Mouse (Mus musculus): ENCODE measurements around the gene Hes6. TPM values are rescaled to one million over a fixed set of nuclear protein-coding genes. Genes with fewer than 3 reads are reported as not detected.

Hes6 gene
- polyA plus RNA-seq, 1 experiment from 2014 or later, result 72.2 TPM

- Histone ChIP-seq H3K27ac (ENCODE audit: low read length) (peak overlapping the region; percentile 75), H3K4me2 (replicated peaks; ENCODE audit: low read depth, low read length) (peak overlapping the region; percentile 28), H3K9me3 (ENCODE audit: low read length) (no peaks in the 10 kb centered on the region), H3K27me3 (ENCODE audit: insufficient read depth, low read length) (no peaks in the 10 kb centered on the region), H3K9ac (replicated peaks; ENCODE audit: low read length) (peak overlapping the region; percentile 27; the same call in 1 of the 2 replicates), H3K4me1 (ENCODE audit: insufficient read depth, low read length) (peaks cover 73% of the 10 kb centered on the region), H3K36me3 (ENCODE audit: insufficient read depth, low read length) (no peaks in the 10 kb centered on the region), H3K4me3 (ENCODE audit: low read length) (no peak overlapping the region)
- ATAC-seq (ENCODE audit: low FRiP score, low TSS enrichment), result no peak
- 21% methylated on average over 7 of the region's 7 CpGs for WGBS
These were observed 41.9 kb upstream of the Hes6 start for GRCm38 (mm10) chr1:91455661-91456161.

GRCm38 (mm10) chr1:91454927-91455326 is 41.1 kb upstream of the Hes6 start:
- H3K4me3 ChIP-seq (ENCODE audit: low read length), result no peak overlapping the region
- no peaks in the 10 kb centered on the region for H3K27me3 ChIP-seq (ENCODE audit: insufficient read depth, low read length)
- no peaks in the 10 kb centered on the region for H3K36me3 ChIP-seq (ENCODE audit: insufficient read depth, low read length)
- H3K9ac ChIP-seq (replicated peaks; ENCODE audit: low read length), result no peak overlapping the region
- no peak overlapping the region for H3K4me2 ChIP-seq (replicated peaks; ENCODE audit: low read depth, low read length)
- 86% methylated on average over 3 of the region's 3 CpGs for WGBS
- peaks cover 68% of the 10 kb centered on the region for H3K4me1 ChIP-seq (ENCODE audit: insufficient read depth, low read length)
- no peaks in the 10 kb centered on the region for H3K9me3 ChIP-seq (ENCODE audit: low read length)
- peak overlapping the region; percentile 75 for H3K27ac ChIP-seq (ENCODE audit: low read length)
- ATAC-seq (ENCODE audit: low FRiP score, low TSS enrichment), result no peak

- no peaks in the 10 kb centered on the region for H3K36me3 ChIP-seq (ENCODE audit: insufficient read depth, low read length)
- WGBS, result 70% methylated on average over 3 of the region's 3 CpGs
- no peaks in the 10 kb centered on the region for H3K9me3 ChIP-seq (ENCODE audit: low read length)
- H3K4me2 ChIP-seq (replicated peaks; ENCODE audit: low read depth, low read length), result no peak overlapping the region
- H3K27ac ChIP-seq (ENCODE audit: low read length), result peak overlapping the region; percentile 75; the same call in 1 of the 2 replicates
- ATAC-seq (ENCODE audit: low FRiP score, low TSS enrichment), result no peak
- H3K9ac ChIP-seq (replicated peaks; ENCODE audit: low read length), result no peak overlapping the region
- no peaks in the 10 kb centered on the region for H3K27me3 ChIP-seq (ENCODE audit: insufficient read depth, low read length)
- H3K4me3 ChIP-seq (ENCODE audit: low read length), result no peak overlapping the region
- peaks cover 64% of the 10 kb centered on the region for H3K4me1 ChIP-seq (ENCODE audit: insufficient read depth, low read length)
These were observed 40.5 kb upstream of the Hes6 start for GRCm38 (mm10) chr1:91454366-91454765.

DNA sequence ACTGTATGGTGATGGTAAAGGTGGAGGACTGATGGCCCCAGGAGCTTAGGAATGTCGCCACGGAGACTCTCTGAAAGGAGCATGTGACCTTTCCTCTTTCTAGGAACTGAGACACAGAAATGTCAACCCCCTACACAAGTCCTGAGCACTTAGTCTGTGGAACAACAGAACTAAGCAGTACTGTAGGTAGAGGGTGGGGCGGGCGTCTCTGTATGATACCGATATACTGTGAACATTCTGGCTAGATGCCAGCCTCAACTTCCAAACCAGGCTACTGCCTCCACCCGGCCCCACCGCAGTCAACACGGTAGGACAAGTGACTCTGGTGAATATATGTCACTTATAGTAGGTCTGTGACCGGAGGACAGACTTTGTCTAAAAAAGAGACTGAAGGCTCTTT is 40.1 kb upstream of the Hes6 start:
- no peaks in the 10 kb centered on the region for H3K27me3 ChIP-seq (ENCODE audit: insufficient read depth, low read length)
- WGBS, result 77% methylated on average over 9 of the region's 9 CpGs
- no peak overlapping the region for H3K27ac ChIP-seq (ENCODE audit: low read length)
- H3K9me3 ChIP-seq (ENCODE audit: low read length), result no peaks in the 10 kb centered on the region
- no peak overlapping the region for H3K4me2 ChIP-seq (replicated peaks; ENCODE audit: low read depth, low read length)
- ATAC-seq (ENCODE audit: low FRiP score, low TSS enrichment), result no peak
- H3K4me1 ChIP-seq (ENCODE audit: insufficient read depth, low read length), result peaks cover 64% of the 10 kb centered on the region
- no peak overlapping the region for H3K4me3 ChIP-seq (ENCODE audit: low read length)
- H3K9ac ChIP-seq (replicated peaks; ENCODE audit: low read length), result no peak overlapping the region
- peaks cover 4% of the 10 kb centered on the region; the same call in 1 of the 2 replicates for H3K36me3 ChIP-seq (ENCODE audit: insufficient read depth, low read length)

GRCm38 (mm10) chr1:91451547-91452084 is 37.8 kb upstream of the Hes6 start:
- no peak overlapping the region for H3K4me3 ChIP-seq (ENCODE audit: low read length)
- 0 out of 2 replicates have a peak overlapping the region, but pooled peaks have one; percentile 31 for H3K9ac ChIP-seq (replicated peaks; ENCODE audit: low read length)
- ATAC-seq (ENCODE audit: low FRiP score, low TSS enrichment), result no peak
- H3K4me2 ChIP-seq (replicated peaks; ENCODE audit: low read depth, low read length), result no peak overlapping the region
- peaks cover 7% of the 10 kb centered on the region for H3K9me3 ChIP-seq (ENCODE audit: low read length)
- peaks cover 49% of the 10 kb centered on the region for H3K4me1 ChIP-seq (ENCODE audit: insufficient read depth, low read length)
- no peaks in the 10 kb centered on the region for H3K27me3 ChIP-seq (ENCODE audit: insufficient read depth, low read length)
- WGBS, result 24% methylated on average over 5 of the region's 5 CpGs
- peak overlapping the region; percentile 47 for H3K27ac ChIP-seq (ENCODE audit: low read length)
- H3K36me3 ChIP-seq (ENCODE audit: insufficient read depth, low read length), result peaks cover 15% of the 10 kb centered on the region

DNA sequence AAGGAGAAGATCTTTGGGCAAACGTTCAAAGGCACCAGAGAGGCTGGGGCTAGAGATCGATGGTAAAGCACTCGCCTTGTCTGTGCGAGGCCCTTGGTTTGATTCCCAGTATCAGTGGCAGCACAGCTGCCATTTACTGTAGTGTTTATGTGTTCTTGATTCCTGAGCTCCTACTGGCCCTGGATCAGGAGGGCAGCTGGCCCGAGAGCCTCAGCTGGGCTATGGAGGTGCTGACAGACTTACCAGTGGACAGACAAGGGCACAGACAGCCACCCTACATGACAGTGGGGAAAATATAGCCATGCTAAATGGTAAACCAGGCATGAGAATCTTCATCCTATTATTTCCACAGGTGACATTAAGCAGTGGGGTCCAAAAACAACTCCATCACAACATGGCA is 37.0 kb upstream of the Hes6 start:
- no peak overlapping the region for H3K9ac ChIP-seq (replicated peaks; ENCODE audit: low read length)
- H3K4me3 ChIP-seq (ENCODE audit: low read length), result no peak overlapping the region
- no peak overlapping the region for H3K27ac ChIP-seq (ENCODE audit: low read length)
- peaks cover 7% of the 10 kb centered on the region for H3K9me3 ChIP-seq (ENCODE audit: low read length)
- peaks cover 15% of the 10 kb centered on the region for H3K36me3 ChIP-seq (ENCODE audit: insufficient read depth, low read length)
- H3K27me3 ChIP-seq (ENCODE audit: insufficient read depth, low read length), result no peaks in the 10 kb centered on the region
- no peak for ATAC-seq (ENCODE audit: low FRiP score, low TSS enrichment)
- H3K4me2 ChIP-seq (replicated peaks; ENCODE audit: low read depth, low read length), result no peak overlapping the region
- WGBS, result 72% methylated on average over 5 of the region's 5 CpGs
- H3K4me1 ChIP-seq (ENCODE audit: insufficient read depth, low read length), result peaks cover 49% of the 10 kb centered on the region

- no peak overlapping the region for H3K27ac ChIP-seq (ENCODE audit: low read length)
- no peak overlapping the region for H3K9ac ChIP-seq (replicated peaks; ENCODE audit: low read length)
- peaks cover 15% of the 10 kb centered on the region for H3K36me3 ChIP-seq (ENCODE audit: insufficient read depth, low read length)
- no peak overlapping the region for H3K4me3 ChIP-seq (ENCODE audit: low read length)
- H3K4me2 ChIP-seq (replicated peaks; ENCODE audit: low read depth, low read length), result no peak overlapping the region
- no peaks in the 10 kb centered on the region for H3K27me3 ChIP-seq (ENCODE audit: insufficient read depth, low read length)
- peaks cover 31% of the 10 kb centered on the region for H3K4me1 ChIP-seq (ENCODE audit: insufficient read depth, low read length)
- no peak for ATAC-seq (ENCODE audit: low FRiP score, low TSS enrichment)
- WGBS, result 79% methylated on average over 10 of the region's 10 CpGs
- H3K9me3 ChIP-seq (ENCODE audit: low read length), result peaks cover 7% of the 10 kb centered on the region
These were observed 34.9 kb upstream of the Hes6 start for GRCm38 (mm10) chr1:91448688-91449087.

DNA sequence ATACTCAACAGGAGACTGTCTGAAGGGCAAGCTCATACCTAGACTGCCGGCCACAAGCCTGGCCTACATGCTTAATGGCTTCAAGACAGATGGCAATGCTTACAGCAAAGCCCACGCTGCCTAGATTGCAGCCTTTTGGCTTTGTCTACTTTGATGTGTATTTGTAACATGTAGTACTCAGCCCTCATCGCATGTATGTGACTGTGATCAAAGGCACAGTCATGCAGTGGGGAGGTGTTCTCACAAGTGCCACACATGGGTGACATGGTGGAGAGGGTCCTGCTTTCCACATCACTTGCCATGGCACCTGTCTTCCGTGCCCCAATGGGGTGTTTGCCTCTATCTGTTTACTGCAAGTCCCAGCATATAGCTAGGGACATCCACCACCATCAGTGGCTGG is 32.7 kb upstream of the Hes6 start:
- Histone ChIP-seq H3K4me1 (ENCODE audit: insufficient read depth, low read length) (peaks cover 20% of the 10 kb centered on the region), H3K27me3 (ENCODE audit: insufficient read depth, low read length) (no peaks in the 10 kb centered on the region), H3K36me3 (ENCODE audit: insufficient read depth, low read length) (peaks cover 15% of the 10 kb centered on the region), H3K4me2 (replicated peaks; ENCODE audit: low read depth, low read length) (no peak overlapping the region), H3K9me3 (ENCODE audit: low read length) (peaks cover 7% of the 10 kb centered on the region), H3K27ac (ENCODE audit: low read length) (peak overlapping the region; percentile 67), H3K9ac (replicated peaks; ENCODE audit: low read length) (peak overlapping the region; percentile 29; the same call in 1 of the 2 replicates), H3K4me3 (ENCODE audit: low read length) (no peak overlapping the region)
- 79% methylated on average over 4 of the region's 4 CpGs for WGBS
- ATAC-seq (ENCODE audit: low FRiP score, low TSS enrichment), result no peak

DNA sequence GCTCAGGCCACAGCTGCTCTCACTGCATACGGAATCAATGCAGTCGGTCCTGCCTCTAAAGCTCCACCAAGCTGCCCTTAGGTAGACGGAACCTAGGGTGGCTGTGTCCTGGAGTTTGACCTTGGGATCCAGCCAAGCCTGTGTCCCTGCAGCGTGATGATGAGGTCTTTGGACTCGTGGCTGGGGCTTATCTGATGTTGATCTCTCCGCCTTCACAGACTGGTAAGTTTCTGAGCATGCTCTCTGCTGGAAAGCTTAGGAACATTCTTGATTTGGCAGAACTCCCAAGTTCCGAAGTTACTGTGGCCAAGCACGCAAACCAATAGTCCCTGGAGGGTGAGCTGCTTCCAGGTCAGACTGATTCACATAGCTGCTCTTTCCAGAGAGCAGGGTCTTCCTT is 32.2 kb upstream of the Hes6 start:
- H3K4me3 ChIP-seq (ENCODE audit: low read length), result no peak overlapping the region
- peak; percentile 55; the same call in 1 of the 2 replicates for ATAC-seq (ENCODE audit: low FRiP score, low TSS enrichment)
- H3K9ac ChIP-seq (replicated peaks; ENCODE audit: low read length), result peak overlapping the region; percentile 29; the same call in 1 of the 2 replicates
- H3K4me1 ChIP-seq (ENCODE audit: insufficient read depth, low read length), result peaks cover 16% of the 10 kb centered on the region
- no peaks in the 10 kb centered on the region for H3K27me3 ChIP-seq (ENCODE audit: insufficient read depth, low read length)
- WGBS, result 55% methylated on average over 8 of the region's 8 CpGs
- peaks cover 15% of the 10 kb centered on the region for H3K36me3 ChIP-seq (ENCODE audit: insufficient read depth, low read length)
- H3K27ac ChIP-seq (ENCODE audit: low read length), result peak overlapping the region; percentile 67
- H3K9me3 ChIP-seq (ENCODE audit: low read length), result peaks cover 7% of the 10 kb centered on the region
- no peak overlapping the region for H3K4me2 ChIP-seq (replicated peaks; ENCODE audit: low read depth, low read length)
